Mouse (Mus musculus) liver, embryonic 18 days (tissue): Measurements from ENCODE around the gene Ms4a12. TPM values are rescaled to one million over a fixed set of nuclear protein-coding genes. Genes with fewer than 3 reads are reported as not detected.

ENCODE experiments used
- polyA plus RNA-seq: library from polyadenylated mRNA; depleted of rRNA; stranded (reverse); fragments of >200 nt; gene quantifications from 2 replicates; pipeline ENCODE4 v1.2.3, GENCODE M21; 2012; rRNA removed

Gene Ms4a12
- polyA plus RNA-seq = not detected in 2 replicates

DNA sequence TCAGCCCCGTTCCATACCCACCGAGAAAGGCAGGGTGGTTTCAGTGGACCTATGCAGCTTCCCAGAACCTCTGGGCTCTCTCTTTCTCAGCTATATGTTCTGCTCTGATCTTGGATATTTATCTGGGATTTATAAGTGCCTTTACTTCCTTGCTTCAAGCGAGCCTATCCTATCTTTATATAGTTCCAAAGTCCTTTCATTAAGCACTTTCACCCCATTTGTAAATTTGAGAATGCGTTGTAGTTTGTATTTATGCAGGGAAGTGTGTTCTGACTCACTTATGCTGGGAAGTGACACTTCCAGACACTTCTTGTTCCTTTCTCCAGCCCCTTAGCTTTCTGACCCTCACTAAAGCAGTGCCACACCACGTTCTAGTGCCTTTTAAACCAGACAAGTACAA is at the start of gene Ms4a12:
TSS of gene Ms4a12 (minus strand) at position 101 of the 400 bp plus-strand sequence.

DNA sequence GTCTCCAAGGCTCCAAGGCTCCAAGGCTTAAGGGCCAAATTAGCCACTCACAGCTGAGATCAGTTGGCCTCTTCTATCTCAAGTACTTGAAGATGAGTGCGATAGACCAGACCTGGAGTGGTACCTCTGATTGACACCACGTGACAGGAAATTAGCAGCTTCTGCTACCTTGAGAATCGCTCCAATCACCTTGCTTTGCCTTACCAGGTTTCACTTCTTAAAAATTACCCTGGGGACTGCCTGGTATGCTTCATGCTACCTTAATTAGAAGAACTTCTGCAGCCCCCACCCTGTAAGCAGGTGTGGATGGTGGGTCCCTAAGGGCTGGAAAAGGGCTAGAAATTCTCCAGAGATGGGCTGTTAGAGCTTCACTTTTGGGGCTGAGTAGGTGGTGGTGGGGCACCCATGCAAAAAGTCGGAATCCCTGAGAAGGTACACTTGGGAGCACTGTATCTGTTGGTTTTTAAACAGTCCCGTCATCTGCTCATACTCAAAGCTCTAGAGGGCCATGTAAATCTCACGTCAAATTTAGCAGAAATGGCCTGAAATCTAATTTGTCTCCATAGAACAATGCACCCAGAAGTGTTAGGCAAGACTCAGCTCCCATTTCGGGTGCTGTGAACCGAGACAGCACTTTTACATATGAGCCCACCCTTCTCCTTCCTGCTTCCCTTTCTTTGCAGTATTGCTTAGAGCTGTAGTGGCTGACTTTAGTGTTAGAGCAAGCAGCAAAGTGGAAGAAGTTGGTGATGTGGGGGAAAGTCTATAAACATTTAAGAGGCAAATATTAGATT is 34.0 kb upstream of the Ms4a12 start, which contains the start of gene Ms4a1:
TSS of gene Ms4a1 (minus strand) at position 190 of the 794 bp plus-strand sequence.

DNA sequence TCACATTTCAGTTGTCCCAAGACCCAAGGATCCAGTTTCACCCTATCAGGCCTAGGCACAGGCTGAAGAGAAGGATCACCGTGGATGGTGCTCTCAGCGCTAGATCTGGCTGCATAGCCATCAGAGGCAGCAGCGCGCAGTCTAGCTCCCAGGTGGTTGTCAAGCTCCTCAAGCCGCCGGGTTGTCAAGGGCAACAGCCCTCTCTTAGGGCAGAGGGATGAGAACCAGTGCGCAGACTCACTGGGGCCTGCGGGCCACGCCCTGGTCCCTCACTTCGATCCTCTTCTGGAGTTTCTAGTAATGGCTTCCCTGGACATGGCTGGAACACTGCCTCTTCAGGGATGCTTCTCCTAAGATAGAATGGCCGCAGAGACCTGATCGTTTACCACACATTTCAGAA is 35.7 kb downstream of the Ms4a12 start, which contains the start of gene Ms4a13:
TSS of gene Ms4a13 (minus strand) at position 192 of the 400 bp plus-strand sequence.

DNA sequence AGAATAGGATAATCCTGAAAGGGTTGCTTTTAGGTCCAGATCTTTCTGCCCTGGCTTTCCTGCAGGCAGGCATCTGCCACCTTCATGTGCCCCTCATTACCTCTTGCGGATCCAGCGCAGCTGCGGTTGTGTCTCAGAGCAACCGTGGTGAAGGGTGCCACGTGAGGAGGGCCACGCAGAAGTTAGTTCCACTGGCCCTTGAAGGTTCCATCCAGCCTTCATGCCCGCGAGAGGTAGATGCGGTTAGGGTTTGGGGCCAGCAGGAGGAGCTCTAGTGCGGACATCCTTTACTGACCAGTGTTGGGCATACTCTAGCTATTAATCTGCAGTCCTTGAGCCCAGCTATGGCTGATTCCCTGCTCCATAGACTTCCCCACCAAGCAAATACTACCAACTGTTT is 67.1 kb downstream of the Ms4a12 start, which contains the start of gene 1700025F22Rik:
TSS of gene 1700025F22Rik (minus strand) at position 149 of the 400 bp plus-strand sequence.

Other genes starting within 250 kb of the Ms4a12 start
- not detected in 2 replicates for gene Ms4a15, start 239.2 kb downstream of the Ms4a12 start, polyA plus RNA-seq
- gene Ms4a18, start 214.4 kb downstream of the Ms4a12 start, polyA plus RNA-seq = not detected in 2 replicates
- 0.31 and 0.34 TPM in 2 replicates for gene Ms4a8a, start 151.3 kb downstream of the Ms4a12 start, polyA plus RNA-seq
- not detected in 2 replicates for gene 1700017D01Rik, start 101.6 kb downstream of the Ms4a12 start, polyA plus RNA-seq
- not detected in 2 replicates for gene 1700025F22Rik, start 67.1 kb downstream of the Ms4a12 start, polyA plus RNA-seq
- not detected in 2 replicates for gene Ms4a13, start 35.7 kb downstream of the Ms4a12 start, polyA plus RNA-seq
- gene Ms4a1, start 33.8 kb upstream of the Ms4a12 start, polyA plus RNA-seq = 0.21 and 0.40 TPM in 2 replicates
- not detected in 2 replicates for gene Ms4a5, start 51.4 kb upstream of the Ms4a12 start, polyA plus RNA-seq
- gene Ms4a14, start 82.0 kb upstream of the Ms4a12 start, polyA plus RNA-seq = 0.07 and 0.09 TPM in 2 replicates
- gene Ms4a7, start 103.7 kb upstream of the Ms4a12 start, polyA plus RNA-seq = 1.7 and 2.2 TPM in 2 replicates
- 0.68 TPM in 2 replicates for gene Ms4a4a, start 143.1 kb upstream of the Ms4a12 start, polyA plus RNA-seq
- gene Ms4a4c, start 172.3 kb upstream of the Ms4a12 start, polyA plus RNA-seq = 1.7 and 3.1 TPM in 2 replicates
- gene Ms4a4b, start 211.1 kb upstream of the Ms4a12 start, polyA plus RNA-seq = 0.41 and 0.71 TPM in 2 replicates
- 10.9 and 11.9 TPM in 2 replicates for gene Ms4a6c, start 236.9 kb upstream of the Ms4a12 start, polyA plus RNA-seq